Mouse (Mus musculus) ES-Bruce4 (cell line): Measurements from ENCODE around the gene Gucd1. TPM values are rescaled to one million over a fixed set of nuclear protein-coding genes. Genes with fewer than 3 reads are reported as not detected.
A peak's percentile ranks its signal among the peaks of the same experiment; 100 is the strongest.
"Not testable (repeated sequence)": the region's sequence is repeated elsewhere in the genome, so short reads cannot be mapped to it uniquely, and the experiment has no call there.

Experiments
- H3K27ac ChIP-seq: 2 replicates; pipeline ENCODE4 v1.5.1; 2012; ENCODE audit warnings: low read length, inconsistent platforms; ENCODE audit not compliant: insufficient read depth
- H3K27me3 ChIP-seq: 2 replicates; pipeline ENCODE4 v1.6.1; 2012; ENCODE audit warnings: mild to moderate bottlenecking, low read length, inconsistent platforms; ENCODE audit not compliant: control insufficient read depth, poor library complexity, insufficient read depth, severe bottlenecking
- H3K36me3 ChIP-seq: 2 replicates; pipeline ENCODE4 v1.6.1; 2012; ENCODE audit warnings: inconsistent platforms, mild to moderate bottlenecking, low read length, moderate library complexity; ENCODE audit not compliant: control insufficient read depth, poor library complexity, insufficient read depth, severe bottlenecking
- H3K4me1 ChIP-seq: one replicate; pipeline ENCODE4 v1.8.1; 2011; ENCODE audit warnings: low read length; ENCODE audit not compliant: control insufficient read depth, insufficient read depth
- H3K4me3 ChIP-seq: 2 replicates; pipeline ENCODE4 v1.5.1; 2011; ENCODE audit warnings: low read depth, mild to moderate bottlenecking, low read length
- H3K9ac ChIP-seq: 2 replicates; pipeline ENCODE4 v1.6.1; 2012; ENCODE audit warnings: low read depth, mild to moderate bottlenecking, inconsistent platforms; ENCODE audit not compliant: poor library complexity, severe bottlenecking
- H3K9me3 ChIP-seq: replicated peaks from 2 replicates; pipeline ENCODE4 v1.6.1; 2012; ENCODE audit warnings: mild to moderate bottlenecking, low read length, inconsistent platforms; ENCODE audit not compliant: control insufficient read depth, poor library complexity, insufficient read depth, severe bottlenecking
- CTCF ChIP-seq: IDR thresholded peaks from one replicate; pipeline ENCODE4 v1.8.1; 2011; ENCODE audit warnings: low read depth, low read length
- EP300 ChIP-seq: IDR thresholded peaks from 2 replicates; pipeline ENCODE4 v1.6.1; 2011; ENCODE audit warnings: low read depth, low read length; ENCODE audit not compliant: insufficient read depth
- POLR2A ChIP-seq: IDR thresholded peaks from one replicate; pipeline ENCODE4 v1.8.1; 2011; ENCODE audit warnings: low read length; ENCODE audit not compliant: insufficient read depth
- polyA plus RNA-seq: library from polyadenylated mRNA; stranded (reverse); fragments of >200 nt; gene quantifications from 2 replicates; pipeline ENCODE4 v1.2.4, GENCODE M21; 2011; ENCODE audit warnings: low read depth; ENCODE audit not compliant: missing spikeins, insufficient read depth, insufficient read length

The Gucd1 gene
- 8.1 and 9.9 TPM in 2 replicates for polyA plus RNA-seq

DNA sequence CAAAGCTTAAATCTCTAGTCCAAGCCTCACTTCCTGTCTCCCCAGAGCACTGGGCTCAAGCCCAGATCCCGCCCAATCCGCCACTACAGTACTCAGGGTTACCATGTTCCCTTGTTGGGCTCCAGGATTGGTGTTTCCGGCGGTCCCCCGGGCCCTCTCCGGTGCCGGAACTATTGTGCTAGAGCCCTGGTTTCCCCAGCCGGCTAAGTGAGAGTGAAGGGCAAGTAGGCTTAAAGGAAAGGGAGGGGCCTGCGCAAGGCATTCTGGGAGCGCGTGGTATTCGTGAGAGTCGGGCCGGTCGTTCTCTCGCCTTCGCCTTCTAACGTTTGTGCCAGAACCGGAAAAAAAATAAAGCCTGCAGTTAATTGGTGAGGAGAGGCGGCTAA is at the start of gene Gucd1:
Gucd1 (minus strand) TSS at position 215 of the 386 bp plus-strand sequence.
- Histone ChIP-seq H3K9me3 (no peaks in the 10 kb centered on the region), H3K27ac (peak within 1 kb of the TSS; percentile 71), H3K9ac (peak within 1 kb of the TSS; percentile 94), H3K4me3 (peak within 1 kb of the TSS; percentile 100), H3K36me3 (peaks cover 29% of the 10 kb centered on the region), H3K27me3 (no peaks in the 10 kb centered on the region), H3K4me1 (no peaks in the 10 kb centered on the region)
- TF ChIP-seq CTCF: no peak
- TF ChIP-seq POLR2A: peak; percentile 77
- TF ChIP-seq EP300: 0 out of 2 replicates have a peak, but pooled peaks have one; percentile 52

DNA sequence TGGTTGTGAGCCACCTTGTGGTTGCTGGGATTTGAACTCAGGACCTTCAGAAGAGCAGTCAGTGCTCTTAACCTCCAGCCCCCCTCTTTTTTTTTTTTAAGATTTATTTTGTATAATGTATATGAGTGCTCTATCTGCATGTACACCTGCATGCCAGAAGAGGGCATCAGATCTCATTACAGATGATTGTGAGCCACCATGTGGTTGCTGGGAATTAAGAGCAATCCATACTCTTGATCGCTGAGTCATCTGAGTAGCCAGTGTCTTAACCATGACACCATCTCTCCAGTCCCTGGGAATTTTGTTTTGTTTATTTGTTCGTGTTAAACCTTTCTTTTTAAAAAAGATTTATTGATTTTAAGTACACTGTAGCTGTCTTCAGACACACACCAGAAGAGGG is 49.0 kb upstream of the Gucd1 start:
- not testable (repeated sequence) for H3K9me3 ChIP-seq, H3K27me3 ChIP-seq, H3K36me3 ChIP-seq, H3K4me3 ChIP-seq, H3K27ac ChIP-seq, H3K9ac ChIP-seq
- peaks cover 17% of the 10 kb centered on the region for H3K4me1 ChIP-seq

DNA sequence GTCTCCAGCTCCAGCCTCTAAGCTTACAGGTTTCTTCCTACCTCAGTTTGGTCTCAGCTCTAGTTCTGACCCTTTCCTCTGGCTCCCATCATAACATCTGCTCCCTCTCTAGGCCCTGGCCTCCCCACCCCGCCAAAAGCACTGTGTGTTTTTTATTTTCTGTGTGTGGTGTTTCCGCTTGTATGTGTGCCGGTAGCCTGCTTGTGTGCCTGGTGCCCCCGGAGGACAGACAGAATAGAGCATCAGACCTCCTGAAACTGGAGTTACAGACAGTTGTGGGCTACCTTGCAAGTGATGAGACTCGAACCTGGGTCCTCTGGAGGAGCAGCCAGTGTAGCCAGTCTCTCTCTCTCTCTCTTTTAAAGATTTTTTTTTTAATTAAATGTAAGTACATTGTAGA is 48.5 kb upstream of the Gucd1 start:
- Histone ChIP-seq H3K27ac (peak overlapping the region; percentile 14; the same call in 1 of the 2 replicates), H3K9me3 (no peaks in the 10 kb centered on the region), H3K4me3 (no peak overlapping the region), H3K36me3 (no peaks in the 10 kb centered on the region), H3K27me3 (no peaks in the 10 kb centered on the region), H3K9ac (no peak overlapping the region), H3K4me1 (peaks cover 14% of the 10 kb centered on the region)
- TF ChIP-seq CTCF: no peak
- TF ChIP-seq POLR2A: no peak
- TF ChIP-seq EP300: no peak

DNA sequence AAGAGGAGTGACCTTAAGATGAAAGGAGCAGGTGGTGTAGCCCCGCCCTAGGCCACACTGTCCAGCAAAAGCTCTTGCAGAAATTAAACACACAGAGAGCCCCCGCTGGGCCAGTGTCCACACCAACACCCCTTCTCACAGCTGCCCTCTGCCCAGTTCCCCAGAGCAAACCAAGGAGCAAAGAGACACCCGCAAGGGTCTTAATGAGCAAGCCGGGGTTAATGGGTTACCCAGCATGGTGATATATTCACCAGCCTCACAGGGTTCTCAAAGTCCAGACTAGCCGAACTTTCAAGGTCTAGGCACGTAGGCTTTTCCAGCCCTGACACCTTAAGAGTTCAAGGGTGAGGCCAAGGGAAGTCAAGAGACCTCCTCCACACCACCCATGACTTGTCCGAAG is 48.1 kb upstream of the Gucd1 start:
- peak overlapping the region; percentile 14 for H3K27ac ChIP-seq
- H3K9me3 ChIP-seq: no peaks in the 10 kb centered on the region
- no peak for TF ChIP-seq POLR2A
- no peak for TF ChIP-seq CTCF
- peak; percentile 55; the same call in 1 of the 2 replicates for TF ChIP-seq EP300
- no peaks in the 10 kb centered on the region for H3K36me3 ChIP-seq
- no peaks in the 10 kb centered on the region for H3K27me3 ChIP-seq
- peaks cover 12% of the 10 kb centered on the region for H3K4me1 ChIP-seq
- H3K9ac ChIP-seq: no peak overlapping the region
- H3K4me3 ChIP-seq: no peak overlapping the region

DNA sequence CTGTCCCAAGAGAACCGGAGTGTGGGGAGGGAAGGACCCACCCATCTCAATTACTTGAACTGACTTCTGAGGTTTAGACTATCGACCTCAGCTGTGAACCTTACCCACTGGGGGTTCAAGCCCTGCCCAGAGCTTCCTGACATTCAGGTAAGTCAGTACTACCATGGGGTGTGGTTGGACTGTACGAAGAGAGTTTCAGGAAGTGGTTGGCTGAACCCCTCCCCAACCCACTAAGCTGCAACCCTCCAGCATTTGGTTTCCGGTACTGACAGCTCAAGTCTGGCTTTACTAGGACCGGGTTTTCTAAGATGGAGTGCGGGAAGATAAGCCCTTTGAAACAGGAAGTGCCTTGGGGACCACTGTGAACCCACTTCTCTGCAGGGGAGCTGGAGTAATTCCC is 47.7 kb upstream of the Gucd1 start:
- H3K9ac ChIP-seq: no peak overlapping the region
- peaks cover 10% of the 10 kb centered on the region for H3K4me1 ChIP-seq
- no peaks in the 10 kb centered on the region for H3K27me3 ChIP-seq
- TF ChIP-seq CTCF (no peak), POLR2A (no peak), EP300 (no peak)
- H3K4me3 ChIP-seq: no peak overlapping the region
- no peaks in the 10 kb centered on the region for H3K36me3 ChIP-seq
- H3K27ac ChIP-seq: peak overlapping the region; percentile 40
- H3K9me3 ChIP-seq: no peaks in the 10 kb centered on the region

DNA sequence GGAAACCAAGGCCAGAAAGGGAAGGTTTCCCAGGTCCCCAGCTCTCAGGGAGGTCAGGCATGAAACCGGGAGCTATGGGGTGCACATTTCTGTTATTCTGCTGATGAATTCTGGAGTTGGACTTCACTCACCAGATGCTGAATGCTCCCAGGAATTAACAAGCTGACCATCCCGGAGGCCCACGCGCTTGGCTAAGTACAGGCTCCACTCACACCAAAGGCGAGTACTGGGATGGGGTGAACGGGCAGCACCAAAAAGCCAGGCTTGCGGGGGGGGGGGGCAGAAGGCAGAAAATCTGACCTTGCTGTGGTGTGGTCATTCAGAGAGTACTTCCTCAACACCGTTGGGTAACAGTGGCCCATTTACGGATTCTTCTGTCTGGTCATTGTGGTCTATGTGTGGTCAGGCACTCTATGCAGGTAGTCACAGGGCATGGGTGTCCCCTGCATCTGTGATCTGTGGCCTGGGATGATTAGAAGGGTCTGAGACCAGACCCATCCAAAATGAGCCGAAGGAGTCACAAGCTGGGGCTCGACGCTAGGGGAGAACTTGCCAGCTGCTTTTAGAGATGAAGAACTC is 47.0 kb upstream of the Gucd1 start:
- Histone ChIP-seq H3K27me3 (peaks cover 4% of the 10 kb centered on the region; the same call in 1 of the 2 replicates), H3K4me1 (peaks cover 10% of the 10 kb centered on the region), H3K36me3 (no peaks in the 10 kb centered on the region), H3K9ac (no peak overlapping the region), H3K9me3 (no peaks in the 10 kb centered on the region), H3K4me3 (no peak overlapping the region), H3K27ac (peak overlapping the region; percentile 40; the same call in 1 of the 2 replicates)
- TF ChIP-seq CTCF (no peak), EP300 (no peak), POLR2A (no peak)
